Mouse (Mus musculus) liver, embryonic 16.5 days (tissue): Measurements from ENCODE around the gene Nme6. TPM values are rescaled to one million over a fixed set of nuclear protein-coding genes. Genes with fewer than 3 reads are reported as not detected.
A peak's percentile ranks its signal among the peaks of the same experiment; 100 is the strongest.

ENCODE experiments used
- ATAC-seq: fragments of 200-750 bp; cut with Nextera tagmentation; 2 replicates; pipeline ENCODE4 v1.8.0; 2017; ENCODE audit warnings: low read depth, mild to moderate bottlenecking, moderate number of reproducible peaks, moderate library complexity
- H3K27ac ChIP-seq: fragments of 300-500 bp; sonication (generic); 2 replicates; pipeline ENCODE4 v1.5.1; 2014; ENCODE audit warnings: mild to moderate bottlenecking, low read length
- H3K27me3 ChIP-seq: fragments of 300-500 bp; sonication (generic); 2 replicates; pipeline ENCODE4 v1.6.1; 2014; ENCODE audit warnings: low read depth, low read length, mixed read lengths; ENCODE audit not compliant: control insufficient read depth, insufficient read depth
- H3K36me3 ChIP-seq: fragments of 300-500 bp; sonication (generic); 2 replicates; pipeline ENCODE4 v1.6.1; 2014; ENCODE audit warnings: mild to moderate bottlenecking; ENCODE audit not compliant: control insufficient read depth, insufficient read depth
- H3K4me1 ChIP-seq: fragments of 300-500 bp; sonication (generic); 2 replicates; pipeline ENCODE4 v1.6.1; 2014; ENCODE audit warnings: low read depth, low read length, mixed read lengths; ENCODE audit not compliant: control insufficient read depth
- H3K4me2 ChIP-seq: fragments of 300-500 bp; sonication (generic); 2 replicates; pipeline ENCODE4 v1.6.1; 2014; ENCODE audit warnings: low read depth, low read length, mixed read lengths
- H3K4me3 ChIP-seq: fragments of 300-500 bp; sonication (generic); 2 replicates; pipeline ENCODE4 v1.5.1; 2014; ENCODE audit warnings: low read depth, mild to moderate bottlenecking, low read length
- H3K9ac ChIP-seq: fragments of 300-500 bp; sonication (generic); 2 replicates; pipeline ENCODE4 v1.6.1; 2014; ENCODE audit warnings: low read depth, low read length
- H3K9me3 ChIP-seq: fragments of 300-500 bp; sonication (generic); replicated peaks from 2 replicates; pipeline ENCODE4 v1.6.1; 2016; ENCODE audit warnings: low read length; ENCODE audit not compliant: control insufficient read depth
- WGBS: fragments of 180-500 bp; shearing (Covaris S2); extraction: QIAGEN DNeasy Blood & Tissue Kit; methylation state at CpG from one replicate; pipeline ENCODE4 v1.1.7; 2014; ENCODE audit not compliant: insufficient replicate concordance; 5-methylcytosine and 5-hydroxymethylcytosine counted together
- polyA plus RNA-seq: library from polyadenylated mRNA; unstranded; fragments of >200 nt; fragmentation: Nextera tagmentation; extraction: Ambion mirVana; gene quantifications from 2 replicates; pipeline ENCODE4 v1.2.1, GENCODE M21; 2015

The Nme6 gene
- polyA plus RNA-seq, 1 experiment from 2014 or later = 51.0 TPM

GRCm38 (mm10) chr9:109855947-109856346, 23.4 kb downstream of the Nme6 start:
- 58% methylated on average over 6 of the region's 6 CpGs for WGBS
- Histone ChIP-seq H3K9ac (no peak overlapping the region), H3K4me1 (no peaks in the 10 kb centered on the region; the same call in 1 of the 2 replicates), H3K36me3 (no peaks in the 10 kb centered on the region), H3K9me3 (no peaks in the 10 kb centered on the region), H3K27ac (no peak overlapping the region), H3K27me3 (no peaks in the 10 kb centered on the region), H3K4me3 (no peak overlapping the region), H3K4me2 (no peak overlapping the region)
- peak; percentile 64; the same call in 1 of the 2 replicates for ATAC-seq

DNA sequence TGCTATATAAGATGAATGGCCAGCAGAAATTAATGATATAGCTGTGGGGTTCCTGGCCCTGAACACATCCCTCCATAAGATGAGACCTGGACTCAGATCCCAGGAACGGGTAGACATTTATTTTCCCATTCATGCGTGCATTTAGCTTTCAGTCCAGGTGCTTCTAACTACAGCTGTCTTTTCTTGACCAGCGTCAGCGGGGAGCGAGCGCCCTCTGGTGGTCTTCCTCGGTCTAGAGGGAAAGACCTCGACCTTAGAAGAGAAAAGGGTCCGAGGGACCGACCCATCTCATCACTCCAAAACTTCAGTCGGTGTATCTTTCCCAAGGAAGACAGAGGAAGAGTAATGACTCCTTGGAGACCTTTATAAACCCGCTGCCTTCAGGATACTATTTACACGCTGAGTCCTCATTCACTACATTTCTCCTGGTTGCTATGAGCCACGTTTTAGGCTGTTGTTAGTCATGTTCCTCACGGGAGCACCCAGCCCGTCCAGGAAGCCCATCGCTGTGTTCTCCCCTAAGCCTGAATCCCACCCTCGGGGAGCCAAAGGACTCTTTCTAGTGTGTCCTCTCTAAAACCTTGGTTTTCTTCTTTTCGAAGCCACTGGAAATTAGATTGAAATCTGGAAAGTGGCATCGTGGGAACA, 30.0 kb downstream of the Nme6 start:
- no peak overlapping the region for H3K27ac ChIP-seq
- no peaks in the 10 kb centered on the region for H3K9me3 ChIP-seq
- 4% methylated on average over 20 of the region's 20 CpGs for WGBS
- H3K27me3 ChIP-seq = no peaks in the 10 kb centered on the region
- H3K4me1 ChIP-seq = peaks cover 9% of the 10 kb centered on the region
- peak overlapping the region; percentile 10; the same call in 1 of the 2 replicates for H3K9ac ChIP-seq
- H3K4me3 ChIP-seq = peak overlapping the region; percentile 35
- H3K36me3 ChIP-seq = no peaks in the 10 kb centered on the region
- H3K4me2 ChIP-seq = peak overlapping the region; percentile 63
- ATAC-seq = peak; percentile 53; the same call in 1 of the 2 replicates

GRCm38 (mm10) chr9:109863085-109863484, 30.5 kb downstream of the Nme6 start:
- Histone ChIP-seq H3K4me2 (peak overlapping the region; percentile 63), H3K36me3 (no peaks in the 10 kb centered on the region), H3K4me1 (peaks cover 9% of the 10 kb centered on the region), H3K9ac (peak overlapping the region; percentile 10; the same call in 1 of the 2 replicates), H3K27ac (no peak overlapping the region), H3K9me3 (no peaks in the 10 kb centered on the region), H3K27me3 (no peaks in the 10 kb centered on the region), H3K4me3 (peak overlapping the region; percentile 35)
- 12% methylated on average over 3 of the region's 3 CpGs for WGBS
- peak; percentile 19; the same call in 1 of the 2 replicates for ATAC-seq

GRCm38 (mm10) chr9:109866218-109866617, 33.7 kb downstream of the Nme6 start:
- H3K4me2 ChIP-seq = no peak overlapping the region
- 20% methylated on average over 2 of the region's 2 CpGs for WGBS
- ATAC-seq = no peak
- no peak overlapping the region for H3K9ac ChIP-seq
- H3K27ac ChIP-seq = no peak overlapping the region
- peaks cover 16% of the 10 kb centered on the region for H3K4me1 ChIP-seq
- no peaks in the 10 kb centered on the region for H3K9me3 ChIP-seq
- H3K4me3 ChIP-seq = no peak overlapping the region
- no peaks in the 10 kb centered on the region for H3K27me3 ChIP-seq
- no peaks in the 10 kb centered on the region for H3K36me3 ChIP-seq

GRCm38 (mm10) chr9:109870983-109871572, 38.5 kb downstream of the Nme6 start:
- WGBS = 20% methylated on average over 6 of the region's 6 CpGs
- no peak overlapping the region for H3K4me3 ChIP-seq
- no peak overlapping the region for H3K9ac ChIP-seq
- H3K4me2 ChIP-seq = peak overlapping the region; percentile 24; the same call in 1 of the 2 replicates
- peaks cover 13% of the 10 kb centered on the region for H3K4me1 ChIP-seq
- no peaks in the 10 kb centered on the region for H3K9me3 ChIP-seq
- no peaks in the 10 kb centered on the region for H3K27me3 ChIP-seq
- no peak for ATAC-seq
- H3K36me3 ChIP-seq = no peaks in the 10 kb centered on the region
- H3K27ac ChIP-seq = no peak overlapping the region; the same call in 1 of the 2 replicates

- Histone ChIP-seq H3K4me1 (peaks cover 29% of the 10 kb centered on the region), H3K4me3 (peak within 1 kb of the TSS; percentile 100), H3K36me3 (peaks cover 26% of the 10 kb centered on the region), H3K9me3 (no peaks in the 10 kb centered on the region), H3K4me2 (peak within 1 kb of the TSS; percentile 97), H3K9ac (peak within 1 kb of the TSS; percentile 99), H3K27ac (peak within 1 kb of the TSS; percentile 85), H3K27me3 (no peaks in the 10 kb centered on the region)
- 5% methylated on average over 33 of the region's 33 CpGs for WGBS
- peak; percentile 93 for ATAC-seq
These were observed 42.5 kb downstream of the Nme6 start, which contains the start of gene Cdc25a for GRCm38 (mm10) chr9:109874797-109875691. Cdc25a (plus strand) TSS chr9:109875579.

DNA sequence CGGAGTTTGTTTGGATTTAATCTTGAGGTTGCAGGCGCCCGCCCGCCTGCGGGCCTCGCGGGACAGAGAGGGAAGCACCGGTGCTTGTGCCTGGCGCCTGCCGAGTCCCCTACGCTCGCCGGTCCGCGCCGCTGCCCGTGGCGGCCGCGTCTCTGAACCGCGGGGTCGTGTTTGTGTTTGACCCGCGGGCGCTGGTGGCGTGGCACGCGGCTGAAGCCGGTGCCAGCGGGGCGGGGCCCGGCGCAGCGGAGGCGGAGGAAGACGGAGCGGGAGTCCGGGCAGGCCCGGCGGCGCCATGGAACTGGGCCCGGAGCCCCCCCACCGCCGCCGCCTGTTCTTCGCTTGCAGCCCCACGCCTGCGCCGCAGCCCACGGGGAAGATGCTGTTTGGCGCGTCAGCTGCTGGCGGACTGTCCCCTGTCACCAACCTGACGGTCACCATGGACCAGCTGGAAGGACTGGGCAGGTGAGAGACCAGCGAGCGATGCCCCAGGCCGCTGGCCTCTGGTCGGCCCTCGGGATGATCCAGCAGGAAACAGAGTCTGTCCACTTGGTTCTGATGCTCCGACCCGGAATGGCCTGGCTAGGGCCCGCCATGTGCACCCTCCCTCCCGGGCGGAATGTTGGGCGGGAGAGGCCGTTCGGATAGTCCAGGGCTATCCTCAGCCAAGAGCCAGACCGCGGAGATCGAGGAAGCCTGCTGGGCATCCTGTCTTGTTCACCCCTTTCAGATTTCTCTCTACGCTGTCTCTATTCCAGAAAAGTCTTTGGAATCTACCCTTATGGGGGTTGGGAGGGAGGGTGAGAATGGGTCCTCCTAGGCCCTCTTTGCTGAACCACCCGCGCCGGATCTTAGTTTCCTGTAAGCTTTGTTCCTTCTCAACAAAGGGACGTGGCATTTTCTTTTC, 43.4 kb downstream of the Nme6 start:
- ATAC-seq = peak; percentile 78
- Histone ChIP-seq H3K9me3 (no peaks in the 10 kb centered on the region), H3K36me3 (peaks cover 35% of the 10 kb centered on the region), H3K4me1 (peaks cover 25% of the 10 kb centered on the region), H3K9ac (peak overlapping the region; percentile 99), H3K27me3 (no peaks in the 10 kb centered on the region), H3K4me2 (peak overlapping the region; percentile 97), H3K4me3 (peak overlapping the region; percentile 100), H3K27ac (peak overlapping the region; percentile 85)
- under 1% methylated on average over 76 of the region's 76 CpGs for WGBS

DNA sequence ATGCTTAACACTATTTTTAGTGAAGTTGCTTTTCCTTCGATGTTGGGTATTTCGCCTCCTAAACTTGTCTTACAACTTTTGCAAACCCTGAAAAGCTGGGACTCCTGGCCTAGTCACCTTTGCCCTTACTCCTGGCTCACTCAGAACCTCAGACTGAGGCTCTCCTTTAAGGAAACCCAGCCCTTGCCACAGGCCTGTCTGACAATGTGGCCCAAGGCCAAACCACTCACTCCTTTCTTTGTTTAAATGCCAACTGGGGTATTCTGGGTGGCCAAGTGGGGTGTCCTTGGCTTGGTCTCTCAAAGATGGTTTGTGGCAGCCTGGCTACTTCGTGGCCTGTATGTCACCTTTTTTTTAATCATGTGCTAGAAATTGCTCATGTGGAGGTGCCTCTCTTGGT, 44.2 kb downstream of the Nme6 start:
- Histone ChIP-seq H3K4me1 (peaks cover 20% of the 10 kb centered on the region), H3K4me3 (peak overlapping the region; percentile 100), H3K36me3 (peaks cover 40% of the 10 kb centered on the region), H3K27ac (peak overlapping the region; percentile 29; the same call in 1 of the 2 replicates), H3K4me2 (peak overlapping the region; percentile 97), H3K27me3 (no peaks in the 10 kb centered on the region), H3K9me3 (no peaks in the 10 kb centered on the region), H3K9ac (peak overlapping the region; percentile 99)
- no peak for ATAC-seq
- WGBS = 1% methylated on average over 3 of the region's 3 CpGs
